Mouse (Mus musculus) layer of hippocampus, adult 11-12 months (tissue): Measurements from ENCODE around the gene Heca.
"Not testable (repeated sequence)": the region's sequence is repeated elsewhere in the genome, so short reads cannot be mapped to it uniquely, and the experiment has no call there.

Experiments used
- DNase-seq: peaks from one replicate; pipeline ENCODE4 v3.0.0; 2022; ENCODE audit warnings: low spot score

Heca gene

GRCm38 (mm10) chr10:17947960-17948730 lies at the start of gene Heca:
Gene Heca, minus strand, starts transcription at chr10:17948067.
- peak; percentile 89 for DNase-seq

GRCm38 (mm10) chr10:17990576-17990975 lies 42.7 kb upstream of the Heca start:
- DNase-seq: no peak

GRCm38 (mm10) chr10:17989136-17989535 lies 41.3 kb upstream of the Heca start:
- DNase-seq: no peak

DNA sequence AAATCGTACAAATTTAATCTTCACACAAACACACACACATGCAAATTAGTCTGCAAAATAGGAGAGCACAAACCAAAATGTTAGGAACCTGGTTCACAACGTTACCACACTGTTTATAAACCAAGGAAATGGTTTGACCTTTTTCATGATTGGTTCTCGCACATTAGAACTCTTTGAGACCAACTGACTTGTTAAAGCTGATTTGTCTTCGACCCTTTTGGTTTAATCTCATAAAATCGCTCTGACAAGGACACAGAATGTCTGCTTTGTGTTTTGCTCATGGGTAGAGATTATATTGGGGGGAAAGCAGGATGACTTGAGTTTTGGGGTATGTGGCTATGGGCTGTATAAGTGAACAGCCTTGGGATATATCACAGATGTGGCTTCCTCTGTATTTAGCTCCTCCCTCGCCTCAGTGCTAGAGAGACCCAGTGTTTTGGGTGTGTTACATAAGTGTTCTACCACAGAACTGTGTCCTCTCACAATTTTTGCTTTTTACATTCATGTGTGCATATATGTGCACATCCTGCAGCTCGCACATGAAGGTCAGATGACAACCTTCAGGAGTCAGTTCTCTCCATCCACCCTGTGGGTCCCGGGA lies 40.1 kb upstream of the Heca start:
- DNase-seq: no peak

GRCm38 (mm10) chr10:17983313-17983712 lies 35.4 kb upstream of the Heca start:
- DNase-seq: no peak

- no peak for DNase-seq
Measured at GRCm38 (mm10) chr10:17966090-17966489, 18.2 kb upstream of the Heca start.

- peak; percentile 15 for DNase-seq
Measured at GRCm38 (mm10) chr10:17950761-17951160, 2.9 kb upstream of the Heca start.

GRCm38 (mm10) chr10:17947175-17947906 lies 526 bp downstream of the Heca start:
- peak; percentile 72 for DNase-seq

DNA sequence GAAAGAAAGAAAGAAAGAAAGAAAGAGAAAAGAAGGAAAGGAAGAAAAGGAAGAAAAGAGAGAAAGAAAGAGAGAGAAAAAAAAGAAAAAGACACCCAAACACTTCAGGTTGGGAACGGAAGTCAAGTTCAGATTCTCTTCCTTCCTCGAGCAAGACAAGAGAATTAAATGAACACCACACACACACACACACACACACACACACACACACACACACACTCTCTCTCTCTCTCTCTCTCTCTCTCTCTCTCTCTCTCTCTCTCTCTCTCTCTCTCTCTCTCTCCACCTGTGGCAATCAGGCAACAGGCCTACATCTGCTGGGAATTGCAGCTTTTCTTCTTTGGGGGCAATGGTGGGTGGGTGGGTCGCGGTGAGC lies 1.1 kb downstream of the Heca start:
- not testable (repeated sequence) for DNase-seq

- no peak for DNase-seq
Measured at GRCm38 (mm10) chr10:17946046-17946445, 1.8 kb downstream of the Heca start.

GRCm38 (mm10) chr10:17933622-17934021 lies 14.2 kb downstream of the Heca start:
- no peak for DNase-seq

DNA sequence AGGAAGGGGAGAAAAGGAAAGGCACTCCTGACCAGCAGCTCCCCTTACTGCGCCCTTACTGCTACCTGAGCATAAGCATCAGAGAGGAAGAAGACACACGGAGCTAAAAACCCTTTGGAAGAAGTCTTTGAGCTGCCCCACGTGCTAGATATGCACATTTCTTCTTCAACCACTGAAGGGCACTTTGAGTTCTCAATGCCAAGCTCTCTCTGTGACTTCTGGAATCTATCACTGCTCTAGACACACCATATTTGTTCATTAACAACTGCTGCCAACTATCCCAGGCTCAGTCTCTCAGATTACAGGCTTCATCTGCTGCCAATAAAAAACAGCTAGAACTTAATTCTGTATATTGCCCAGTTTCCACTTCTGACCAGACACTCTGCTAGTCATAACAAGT lies 15.7 kb downstream of the Heca start:
- no peak for DNase-seq

- DNase-seq: no peak
Measured at GRCm38 (mm10) chr10:17931157-17931556, 16.7 kb downstream of the Heca start.

- peak; percentile 53 for DNase-seq
Measured at GRCm38 (mm10) chr10:17930445-17931083, 17.3 kb downstream of the Heca start.

GRCm38 (mm10) chr10:17925200-17925599 lies 22.7 kb downstream of the Heca start:
- DNase-seq: no peak

- DNase-seq: no peak
Measured at GRCm38 (mm10) chr10:17924166-17924565, 23.7 kb downstream of the Heca start.

DNA sequence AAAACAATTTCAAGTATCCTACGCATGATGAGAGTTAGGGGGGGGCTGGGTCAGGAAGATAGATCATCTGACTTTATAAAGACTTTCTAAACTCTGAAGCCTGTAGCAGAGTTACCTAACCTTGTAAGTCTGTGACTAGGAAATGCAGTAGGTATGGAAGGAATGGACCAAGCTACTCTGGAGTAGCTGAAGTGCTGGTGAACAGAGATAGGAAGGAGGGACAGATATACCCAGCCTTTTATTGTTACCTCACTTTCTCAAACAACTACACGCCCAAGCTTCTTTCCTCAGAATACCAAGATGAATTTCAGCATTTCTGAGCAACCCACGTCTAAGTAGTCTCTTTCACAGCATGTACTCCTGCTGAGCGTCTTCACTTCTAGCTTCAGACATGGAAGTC lies 26.5 kb downstream of the Heca start:
- no peak for DNase-seq

- DNase-seq: no peak
Measured at GRCm38 (mm10) chr10:17919971-17920370, 27.9 kb downstream of the Heca start.

DNA sequence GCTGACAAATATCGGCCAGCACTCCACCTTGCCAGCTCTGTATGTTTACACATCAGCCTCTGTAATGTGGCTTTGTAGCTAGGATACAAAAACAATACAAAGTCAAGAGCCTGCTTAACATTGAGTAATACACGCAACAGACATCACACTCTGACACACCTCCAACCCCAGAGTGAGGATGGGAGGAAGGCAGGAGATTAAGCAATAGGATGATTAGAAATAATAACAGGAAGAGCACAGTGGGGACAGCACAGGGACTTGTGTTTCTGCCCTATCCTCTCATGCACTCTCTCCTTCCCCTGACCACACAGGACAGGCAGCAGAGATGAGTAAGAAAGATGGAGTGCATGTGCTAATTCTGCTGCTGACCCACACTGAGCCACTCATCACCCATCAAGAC lies 28.8 kb downstream of the Heca start:
- DNase-seq: no peak

DNA sequence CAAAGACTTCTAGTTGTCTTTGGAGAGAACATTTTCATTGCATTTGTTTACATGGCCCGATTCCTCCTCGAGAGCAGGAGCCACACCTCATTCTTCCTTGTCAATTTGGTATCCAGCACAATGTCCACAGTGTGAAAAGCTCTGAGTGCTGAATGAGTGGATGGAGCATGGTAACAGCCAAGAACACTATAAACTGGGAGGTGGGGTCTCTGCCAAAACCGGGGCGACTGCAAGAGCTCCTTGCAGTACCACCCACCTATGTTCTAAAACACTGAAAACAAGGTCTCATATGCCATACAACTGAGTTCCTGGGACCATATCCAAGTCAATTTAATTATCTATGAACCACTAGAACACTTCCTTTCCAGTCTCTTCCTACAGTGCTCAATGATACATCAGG lies 39.1 kb downstream of the Heca start:
- peak; percentile 51 for DNase-seq

- not testable (repeated sequence) for DNase-seq
Measured at GRCm38 (mm10) chr10:17906405-17906804, 41.5 kb downstream of the Heca start.

- no peak for DNase-seq
Measured at GRCm38 (mm10) chr10:17903449-17903848, 44.4 kb downstream of the Heca start.

- no peak for DNase-seq
Measured at GRCm38 (mm10) chr10:17880724-17881123, 67.1 kb downstream of the Heca start.
